Mouse (Mus musculus): ENCODE results near the gene Unc5b. TPM values are rescaled to one million over a fixed set of nuclear protein-coding genes. Genes with fewer than 3 reads are reported as not detected.

The Unc5b gene
- total and polyA plus RNA-seq, 3 experiments: 0.04 to 0.21 (median 0.06) TPM

DNA sequence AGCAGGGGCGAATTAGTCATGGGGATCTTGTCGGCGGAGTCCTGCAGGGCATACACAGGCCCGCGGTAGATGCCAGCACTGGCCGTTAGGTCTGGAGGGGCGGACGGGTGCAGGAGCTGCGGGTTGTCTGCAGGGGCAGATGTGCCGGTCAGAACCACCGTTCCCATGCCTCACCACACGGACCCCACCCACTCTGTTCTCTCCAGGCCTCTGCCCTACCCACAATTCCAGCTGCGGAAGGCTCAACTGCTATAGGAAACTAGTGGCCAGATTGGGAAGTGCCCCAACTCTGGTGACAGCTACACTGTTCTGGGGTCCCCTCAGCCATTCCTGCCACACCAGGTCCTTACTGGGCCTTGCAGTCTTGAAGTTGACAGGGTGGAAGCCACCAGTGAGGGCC is 56.8 kb downstream of the Unc5b start:
- no peak for DNase-seq (ENCODE audit: extremely low read depth)
- no peaks in the 10 kb centered on the region for H3K79me2 ChIP-seq (replicated peaks; ENCODE audit: control insufficient read depth, extremely low read depth, insufficient read depth, poor library complexity, severe bottlenecking)
- no peak overlapping the region for H3K27ac ChIP-seq (ENCODE audit: insufficient read depth, low read depth)
- H3K9ac ChIP-seq (ENCODE audit: insufficient read depth, low read depth): no peak overlapping the region
- H3K4me3 ChIP-seq (replicated peaks in 1 of 3; ENCODE audit: low read depth in 2 of 3, low read length in 2 of 3, poor library complexity in 1 of 3): no peak overlapping the region
- in situ Hi-C loops (cut with MboI; ENCODE audit: low pct_ligation_motif_present, low pct_unique_long_range_greater_than_20kb, low sequenced_read_pairs) (loop anchor here (5.0 kb wide), 1 partner anchor 278 kb away; no protein-coding TSS in a partner anchor), dilution Hi-C loops (cut with MboI; ENCODE audit: extremely low pct_ligation_motif_present, extremely low pct_unique_long_range_greater_than_20kb, low sequenced_read_pairs) (loop anchor here (25.0 kb wide), 1 partner anchor 288 kb away; no protein-coding TSS in a partner anchor)
- no peaks in the 10 kb centered on the region; a peak in 1 of 4 replicates for H3K4me1 ChIP-seq (ENCODE audit: control insufficient read depth in 1 of 2, insufficient read depth in 2 of 2)
- TF ChIP-seq RCOR1 (conservative IDR thresholded peaks at IDR 0.05; ENCODE audit: low read depth, low read length): no peak
- H3K4me2 ChIP-seq (ENCODE audit: insufficient read depth, low read depth, poor library complexity, severe bottlenecking): no peak overlapping the region
- H3K9me3 ChIP-seq (replicated peaks; ENCODE audit: low read length): no peaks in the 10 kb centered on the region
- H3K36me3 ChIP-seq (replicated peaks in 1 of 2; ENCODE audit: control insufficient read depth in 1 of 2, insufficient read depth in 1 of 2, low read length in 1 of 2): no peaks in the 10 kb centered on the region
- peaks cover 56% of the 10 kb centered on the region for H3K27me3 ChIP-seq (replicated peaks)

DNA sequence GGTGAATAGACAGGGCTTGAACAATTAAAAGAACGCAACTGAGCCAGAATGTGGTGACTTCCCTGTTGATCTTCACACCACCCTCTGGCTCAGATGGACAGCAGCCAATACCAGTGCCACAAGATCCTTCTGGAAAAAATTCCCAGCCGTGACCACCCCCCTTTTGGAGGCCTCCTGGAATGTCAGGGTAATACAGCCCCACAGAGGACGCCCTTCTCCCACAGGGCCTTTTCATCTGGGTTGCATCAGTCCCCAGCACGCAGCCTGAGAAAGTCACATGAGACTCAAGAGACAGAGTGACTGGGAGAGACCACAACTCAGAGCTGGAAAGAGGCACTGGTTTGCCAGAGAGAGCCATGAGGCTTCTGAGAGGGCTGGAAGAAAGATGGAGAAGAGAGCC is 60.5 kb downstream of the Unc5b start:
- dilution Hi-C loops (cut with MboI; ENCODE audit: extremely low pct_ligation_motif_present, extremely low pct_unique_long_range_greater_than_20kb, low sequenced_read_pairs) (loop anchor here (25.0 kb wide), 1 partner anchor 291 kb away; no protein-coding TSS in a partner anchor), in situ Hi-C loops (cut with MboI; ENCODE audit: low pct_ligation_motif_present, low pct_unique_long_range_greater_than_20kb, low sequenced_read_pairs) (no loop called here)
- H3K9ac ChIP-seq (ENCODE audit: insufficient read depth, low read depth): no peak overlapping the region
- TF ChIP-seq NRF1 (IDR thresholded peaks at IDR 0.05; ENCODE audit: low read depth, low read length) (no peak), TBP (conservative IDR thresholded peaks at IDR 0.05; ENCODE audit: low read depth, low read length) (no peak), PAX5 (IDR thresholded peaks at IDR 0.05; ENCODE audit: low read length) (no peak), E2F4 (IDR thresholded peaks at IDR 0.05; ENCODE audit: insufficient replicate concordance, low read depth, low read length) (no peak), MAX (IDR thresholded peaks at IDR 0.05; ENCODE audit: low read length) (no peak), BHLHE40 (IDR thresholded peaks at IDR 0.05; ENCODE audit: low read depth, low read length) (no peak), ZC3H11A (IDR thresholded peaks at IDR 0.05; ENCODE audit: low read depth, low read length) (no peak), USF1 (IDR thresholded peaks at IDR 0.05; ENCODE audit: low read depth, low read length) (no peak), HCFC1 (IDR thresholded peaks at IDR 0.05; ENCODE audit: low read depth, low read length) (no peak)
- H3K27ac ChIP-seq (ENCODE audit: insufficient read depth, low read depth): no peak overlapping the region
- no peak for DNase-seq (ENCODE audit: extremely low read depth)
- no peaks in the 10 kb centered on the region for H3K36me3 ChIP-seq (replicated peaks in 1 of 2; ENCODE audit: control insufficient read depth in 1 of 2, insufficient read depth in 1 of 2, low read length in 1 of 2)
- H3K4me3 ChIP-seq (replicated peaks in 1 of 3; ENCODE audit: low read depth in 2 of 3, low read length in 2 of 3, poor library complexity in 1 of 3): no peak overlapping the region
- peaks cover 65% of the 10 kb centered on the region for H3K27me3 ChIP-seq (replicated peaks)
- no peaks in the 10 kb centered on the region for H3K9me3 ChIP-seq (replicated peaks; ENCODE audit: low read length)
- no peaks in the 10 kb centered on the region for H3K79me2 ChIP-seq (replicated peaks; ENCODE audit: control insufficient read depth, extremely low read depth, insufficient read depth, poor library complexity, severe bottlenecking)
- H3K4me2 ChIP-seq (ENCODE audit: insufficient read depth, low read depth, poor library complexity, severe bottlenecking): no peak overlapping the region
- H3K4me1 ChIP-seq (ENCODE audit: control insufficient read depth in 1 of 2, insufficient read depth in 2 of 2): no peaks in the 10 kb centered on the region

DNA sequence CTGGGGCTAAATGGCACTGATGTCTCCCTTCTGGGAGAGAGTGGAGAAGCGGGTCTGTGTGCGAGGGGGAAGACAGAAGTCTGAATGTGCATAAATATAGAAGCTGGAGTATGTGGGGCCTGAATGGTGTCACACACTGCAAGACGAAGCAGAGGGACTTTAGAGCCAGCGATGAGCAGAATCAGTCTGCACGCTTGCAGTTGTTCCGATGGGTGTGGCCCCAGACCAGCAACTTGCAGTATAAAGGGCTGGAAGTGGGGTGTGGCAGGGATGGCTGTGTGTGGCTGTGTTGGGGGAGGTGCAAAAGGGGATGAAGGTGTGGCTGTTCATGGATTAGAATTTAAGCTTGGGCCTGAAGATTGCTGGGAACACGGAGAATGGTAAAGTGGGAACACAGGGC is 62.8 kb downstream of the Unc5b start:
- H3K9ac ChIP-seq (ENCODE audit: insufficient read depth, low read depth): no peak overlapping the region
- no peak overlapping the region for H3K4me3 ChIP-seq (replicated peaks in 1 of 3; ENCODE audit: low read depth in 2 of 3, low read length in 2 of 3, poor library complexity in 1 of 3)
- dilution Hi-C loops (cut with MboI; ENCODE audit: extremely low pct_ligation_motif_present, extremely low pct_unique_long_range_greater_than_20kb, low sequenced_read_pairs): loop anchor here (25.0 kb wide), 1 partner anchor 294 kb away; no protein-coding TSS in a partner anchor
- no peaks in the 10 kb centered on the region for H3K4me1 ChIP-seq (ENCODE audit: control insufficient read depth in 1 of 2, insufficient read depth in 2 of 2)
- no peak for DNase-seq (ENCODE audit: extremely low read depth)
- in situ Hi-C loops (cut with MboI; ENCODE audit: low pct_ligation_motif_present, low pct_unique_long_range_greater_than_20kb, low sequenced_read_pairs): no loop called here
- H3K4me2 ChIP-seq (ENCODE audit: insufficient read depth, low read depth, poor library complexity, severe bottlenecking): no peak overlapping the region
- H3K27me3 ChIP-seq (replicated peaks): peaks cover 75% of the 10 kb centered on the region
- H3K36me3 ChIP-seq (replicated peaks in 1 of 2; ENCODE audit: control insufficient read depth in 1 of 2, insufficient read depth in 1 of 2, low read length in 1 of 2): no peaks in the 10 kb centered on the region
- peaks cover 3% of the 10 kb centered on the region for H3K9me3 ChIP-seq (replicated peaks; ENCODE audit: low read length)
- no peak overlapping the region for H3K27ac ChIP-seq (ENCODE audit: insufficient read depth, low read depth)
- no peaks in the 10 kb centered on the region for H3K79me2 ChIP-seq (replicated peaks; ENCODE audit: control insufficient read depth, extremely low read depth, insufficient read depth, poor library complexity, severe bottlenecking)
- TF ChIP-seq GABPA (IDR thresholded peaks at IDR 0.05; ENCODE audit: insufficient replicate concordance, low read depth, low read length) (no peak), EP300 (IDR thresholded peaks at IDR 0.05; ENCODE audit: low read length) (no peak), ZC3H11A (IDR thresholded peaks at IDR 0.05; ENCODE audit: low read depth, low read length) (no peak), ELF1 (IDR thresholded peaks at IDR 0.05; ENCODE audit: low read depth, low read length) (no peak)
